Mouse (Mus musculus): ENCODE data around the gene Mns1.
"Not testable (repeated sequence)": the region's sequence is repeated elsewhere in the genome, so short reads cannot be mapped to it uniquely, and the experiment has no call there.

Gene Mns1

DNA sequence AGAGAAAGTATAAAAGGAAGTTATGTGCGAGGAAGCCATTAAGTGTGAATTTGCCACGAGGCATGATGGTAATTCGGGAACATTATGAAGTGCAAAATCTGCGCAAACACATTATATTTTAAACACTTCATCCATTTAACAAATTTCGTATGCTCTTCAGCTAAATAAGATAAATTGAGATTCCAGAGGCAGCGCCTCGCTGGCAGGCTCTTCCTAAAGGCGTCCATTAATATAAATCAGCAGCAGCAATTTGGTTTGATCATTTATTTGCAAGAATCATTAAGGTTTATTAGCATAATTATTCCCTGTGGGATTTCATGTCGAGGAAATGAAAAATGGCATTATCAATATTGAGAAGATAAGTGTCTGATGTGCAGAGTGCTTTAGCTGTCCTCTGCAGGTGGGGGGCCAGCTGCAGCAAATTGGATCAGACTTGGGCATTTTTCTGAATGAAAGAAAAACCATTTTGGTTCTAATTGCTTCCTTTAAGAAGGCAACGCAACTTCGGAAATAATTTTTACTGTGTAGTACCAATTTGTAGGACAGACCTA is 12.4 kb upstream of the Mns1 start:
- no peak for DNase-seq (ENCODE audit: inconsistent ontology term)

DNA sequence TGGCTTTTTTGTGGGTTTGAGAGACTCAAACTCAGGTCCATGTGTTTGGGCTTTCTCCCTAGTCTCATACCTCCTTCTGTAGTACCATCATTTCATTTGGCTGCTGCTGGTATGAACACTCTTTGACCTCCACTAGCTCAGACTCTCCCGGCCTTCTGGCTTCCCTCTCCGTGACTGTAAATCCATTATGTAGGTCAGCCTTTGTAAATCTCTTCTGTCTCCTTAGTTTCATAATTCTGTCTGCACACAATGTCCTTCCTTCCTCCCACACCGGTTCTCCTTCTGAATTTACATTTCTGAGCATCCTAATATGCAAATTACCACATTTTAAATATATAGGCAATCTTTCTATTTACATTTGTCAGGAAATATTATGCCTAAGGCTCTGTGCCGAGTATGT is 9.9 kb upstream of the Mns1 start:
- DNase-seq (ENCODE audit: inconsistent ontology term): no peak

DNA sequence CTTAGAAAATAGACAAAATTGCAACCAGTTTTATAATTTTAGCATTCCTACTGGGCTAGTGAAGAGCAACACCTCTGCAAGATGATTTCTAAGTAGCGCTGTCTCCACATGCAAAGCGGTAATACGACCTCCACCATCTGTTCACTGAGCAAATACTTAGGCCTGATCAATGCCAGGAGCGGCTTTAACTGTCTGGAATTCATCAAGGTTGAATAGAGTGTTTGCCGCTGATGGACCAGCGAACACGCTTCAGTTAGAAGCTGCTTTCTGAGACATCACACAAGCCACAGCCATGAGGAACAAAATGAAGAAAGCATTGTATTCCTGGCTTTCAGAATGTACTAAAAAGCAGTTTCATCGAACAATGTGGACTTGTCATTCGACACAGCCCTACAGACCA is 2.9 kb upstream of the Mns1 start:
- no peak for DNase-seq (ENCODE audit: inconsistent ontology term)

DNA sequence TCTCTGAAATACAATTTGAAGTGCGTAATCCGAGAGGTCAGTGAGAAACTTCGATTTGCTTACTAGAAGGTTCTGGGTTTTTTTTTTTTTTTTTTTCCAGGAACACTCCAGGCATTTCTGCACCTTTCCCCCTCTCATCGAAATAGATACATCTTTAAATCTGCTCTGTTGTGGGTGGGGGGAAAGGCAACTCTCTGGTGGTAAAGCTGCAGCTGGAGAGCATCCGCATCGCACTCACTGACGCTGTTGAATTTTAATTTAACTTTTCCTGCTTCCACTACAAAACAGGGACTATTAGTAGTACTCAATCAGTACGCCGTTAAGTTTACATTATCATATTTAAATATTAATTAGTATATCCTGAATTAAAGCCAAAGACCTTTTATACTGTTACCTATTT is 938 bp downstream of the Mns1 start:
- DNase-seq (ENCODE audit: inconsistent ontology term): no peak

DNA sequence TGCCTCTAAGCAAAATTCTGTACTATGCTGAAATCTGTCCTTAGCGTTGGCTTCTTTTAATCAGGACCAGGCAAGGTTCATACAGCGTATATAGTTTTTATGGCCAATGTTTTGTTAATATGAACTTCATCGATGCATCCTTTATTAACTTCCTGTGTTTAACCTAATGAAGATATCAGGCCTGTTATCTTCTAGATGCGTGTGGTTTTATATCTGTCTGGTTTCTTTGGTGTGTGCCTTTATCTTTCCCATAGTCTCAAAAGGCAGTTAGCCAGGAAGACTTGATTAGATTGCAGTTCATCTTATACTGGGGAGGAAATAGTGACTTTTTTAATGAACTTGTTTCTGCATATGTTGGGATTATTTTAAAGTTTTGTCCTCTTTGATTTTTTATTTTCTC is 2.5 kb downstream of the Mns1 start:
- DNase-seq (ENCODE audit: inconsistent ontology term): no peak

DNA sequence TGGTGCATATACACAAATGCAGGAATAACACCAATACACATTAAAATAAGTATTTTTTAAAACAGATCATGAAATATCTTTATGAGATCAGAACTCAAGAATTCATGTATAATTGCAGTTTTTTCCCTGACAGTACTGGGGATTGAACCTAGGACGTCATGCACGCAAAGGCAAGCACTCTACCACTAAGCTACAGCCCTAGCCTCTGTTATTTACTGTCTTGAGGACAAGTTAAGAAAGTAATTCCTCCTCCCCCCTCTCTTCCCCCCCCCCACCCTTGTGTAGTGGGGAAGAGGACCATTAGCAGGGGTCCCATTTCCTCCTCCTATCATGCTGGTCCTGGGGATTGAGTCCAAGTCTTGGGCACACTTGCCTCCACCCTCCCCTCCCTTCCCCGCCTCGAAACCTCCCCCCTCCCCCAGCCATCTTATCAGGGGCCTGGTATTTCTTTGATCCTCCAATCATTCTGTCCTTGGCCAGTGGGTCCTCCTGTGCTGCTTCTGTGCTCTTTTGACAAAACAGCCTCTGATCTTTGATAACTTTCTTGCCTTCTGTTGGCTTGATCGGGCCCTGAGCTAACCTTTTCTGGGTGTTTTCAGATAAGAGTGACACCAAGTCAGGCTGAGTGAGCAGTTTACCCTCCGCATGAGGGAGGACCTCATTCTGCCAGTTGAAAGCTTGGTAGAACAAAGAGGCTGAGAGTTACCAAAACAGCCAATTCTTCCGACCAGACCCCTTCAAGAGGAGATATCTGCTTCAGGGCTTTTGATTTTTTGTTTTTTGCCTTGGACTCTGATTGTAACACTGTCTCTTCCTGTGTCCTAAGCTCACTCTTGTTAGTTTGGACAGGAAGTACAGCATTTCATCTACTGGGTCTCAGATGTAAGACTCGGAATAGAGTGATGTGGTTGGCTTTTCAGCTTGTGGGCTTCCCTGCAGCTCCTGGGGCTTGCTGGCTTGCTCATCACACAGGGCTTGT is 3.4 kb downstream of the Mns1 start:
- DNase-seq (ENCODE audit: inconsistent ontology term): no peak

DNA sequence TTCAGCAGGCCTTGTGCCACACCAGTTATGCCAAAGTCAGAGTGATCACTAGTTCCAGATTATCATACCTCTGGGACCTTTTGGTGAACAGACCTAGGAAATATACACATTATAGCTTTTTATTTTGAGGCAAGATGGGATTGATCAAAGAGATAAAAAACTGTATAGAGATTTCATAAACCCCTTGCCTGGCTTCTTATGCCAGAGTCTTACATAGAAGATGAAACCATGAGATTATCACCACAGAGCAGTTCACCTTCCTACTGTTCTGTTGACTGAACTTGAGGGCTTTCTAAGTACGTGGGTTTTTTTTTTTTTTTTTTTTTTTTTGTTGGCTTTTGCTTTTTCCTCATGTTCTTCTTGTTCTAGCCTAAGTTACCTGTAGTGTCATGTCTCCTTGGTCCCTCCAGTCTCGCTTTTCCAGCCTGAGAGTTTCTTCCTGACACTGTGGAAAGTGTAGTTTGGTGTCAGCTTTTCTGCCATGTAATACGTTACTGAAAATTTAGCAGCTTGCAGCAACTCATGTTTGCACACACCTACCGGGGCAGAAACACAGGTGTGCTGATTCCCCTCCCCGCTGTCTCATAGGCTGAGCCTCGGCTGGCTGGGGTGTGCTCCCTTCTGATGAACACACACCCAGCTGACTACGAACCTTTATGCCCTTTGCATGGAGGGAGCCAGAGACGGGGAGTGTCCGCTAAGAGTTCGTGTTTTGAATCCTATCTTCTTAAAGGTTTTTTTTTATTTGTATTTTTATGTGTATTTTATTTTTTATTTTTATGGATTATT is 4.3 kb downstream of the Mns1 start:
- no peak for DNase-seq (ENCODE audit: inconsistent ontology term)

DNA sequence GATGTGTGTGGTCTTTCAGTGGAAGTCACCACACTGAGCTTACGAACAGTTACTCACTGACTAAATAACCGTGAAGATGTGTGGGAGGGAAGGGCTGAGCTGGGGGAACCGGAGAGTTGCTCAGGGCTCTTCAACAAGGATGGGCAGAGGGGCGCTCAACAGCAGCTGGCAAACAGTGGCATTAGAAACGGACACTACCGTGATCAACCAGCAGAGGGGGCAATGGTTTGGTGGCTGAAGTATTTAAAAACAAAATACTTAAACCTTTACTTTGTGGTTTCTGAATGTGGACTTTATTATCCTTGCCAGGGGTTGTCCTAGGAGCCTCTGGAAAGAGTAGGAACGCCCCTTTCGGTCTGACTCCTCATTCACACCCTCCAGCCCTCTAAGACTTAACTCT is 10.2 kb downstream of the Mns1 start:
- no peak for DNase-seq (ENCODE audit: inconsistent ontology term)

DNA sequence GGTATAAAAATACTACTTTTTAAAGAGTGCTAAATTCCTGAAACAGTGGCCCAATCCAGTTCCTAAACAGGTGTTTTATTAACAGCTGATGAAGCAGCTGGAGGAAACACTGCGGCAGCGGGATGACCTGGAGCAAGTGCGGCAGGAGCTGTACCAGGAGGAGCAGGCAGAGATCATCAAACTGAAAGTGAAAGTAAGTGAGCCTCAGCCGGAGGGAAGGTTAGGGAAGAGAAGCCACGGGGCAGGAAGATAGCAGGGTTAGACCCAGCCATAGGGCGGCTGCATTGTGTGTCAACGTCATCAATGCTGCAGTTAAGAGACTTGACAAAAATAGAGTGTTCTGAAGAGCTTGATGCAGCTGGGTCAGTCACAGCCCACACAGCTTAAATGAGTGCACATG is 11.6 kb downstream of the Mns1 start:
- DNase-seq (ENCODE audit: inconsistent ontology term): no peak

DNA sequence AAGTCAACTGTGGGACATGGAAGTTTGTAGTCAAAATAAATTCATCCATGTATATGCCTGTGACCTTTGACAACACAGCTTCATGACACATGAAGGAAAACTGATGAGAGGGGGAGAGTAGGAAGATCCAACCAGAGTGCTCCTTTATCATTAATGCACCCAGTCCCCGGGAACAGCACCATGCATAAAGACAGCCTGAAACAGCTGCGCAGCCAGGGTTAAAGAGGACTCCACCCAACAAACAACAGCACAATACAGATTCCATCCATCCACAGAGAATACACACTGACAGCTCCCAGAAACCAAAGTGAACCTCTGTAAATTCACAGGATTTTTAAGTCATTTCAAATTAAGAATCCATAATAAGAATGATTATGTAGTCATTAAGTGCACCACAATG is 12.0 kb downstream of the Mns1 start:
- DNase-seq (ENCODE audit: inconsistent ontology term): no peak

DNA sequence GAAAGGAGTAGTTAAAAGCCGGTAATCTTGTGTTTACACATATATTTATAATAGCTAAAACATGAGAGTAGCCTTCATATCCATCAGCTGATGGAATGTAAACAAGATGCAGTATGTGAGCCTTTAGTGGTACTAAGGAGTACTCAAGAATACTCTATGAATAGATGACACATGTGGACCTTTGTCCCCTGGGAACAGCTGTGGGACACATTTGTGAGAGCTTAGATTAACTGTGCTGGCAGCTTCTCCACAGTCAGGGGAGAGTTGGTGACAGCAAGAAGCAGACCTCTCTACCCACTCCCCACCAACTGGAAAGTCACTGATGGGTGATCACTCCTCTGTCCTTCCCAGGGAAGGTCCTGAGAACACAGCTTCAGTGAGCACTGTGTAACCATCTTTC is 12.6 kb downstream of the Mns1 start:
- no peak for DNase-seq (ENCODE audit: inconsistent ontology term)

DNA sequence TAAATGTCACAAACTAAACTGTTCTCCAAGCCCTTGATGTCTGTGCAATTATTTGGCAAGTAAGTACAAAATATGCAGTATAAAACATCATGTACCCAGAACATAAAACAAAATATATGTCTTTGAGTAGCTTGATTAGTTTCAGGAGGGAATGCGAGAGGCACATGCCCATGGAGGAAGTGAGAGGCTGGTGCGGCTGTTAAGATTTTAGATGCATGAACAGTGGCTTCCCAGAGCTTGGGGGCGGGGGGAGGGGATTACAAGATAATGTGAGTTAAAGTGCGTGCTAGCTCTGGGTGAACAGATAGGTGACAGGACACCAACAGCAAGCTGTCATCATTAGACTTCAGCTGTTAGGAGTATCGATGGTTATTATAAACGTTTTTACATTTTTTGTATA is 13.3 kb downstream of the Mns1 start:
- DNase-seq (ENCODE audit: inconsistent ontology term): no peak

DNA sequence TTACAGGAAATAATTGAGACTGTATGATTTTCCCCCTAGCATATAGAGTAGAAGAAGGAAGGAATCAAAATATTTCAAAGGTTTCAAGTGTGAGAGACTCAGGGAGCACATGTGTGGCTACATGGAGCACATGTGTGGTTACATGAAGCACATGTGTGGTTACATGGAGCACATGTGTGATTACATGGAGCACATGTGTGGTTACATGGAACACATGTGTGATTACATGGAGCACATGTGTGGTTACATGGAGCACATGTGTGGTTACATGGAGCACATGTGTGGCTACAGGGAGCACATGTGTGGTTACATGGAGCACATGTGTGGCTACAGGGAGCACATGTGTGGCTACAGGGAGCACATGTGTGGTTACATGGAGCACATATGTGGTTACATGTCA is 16.5 kb downstream of the Mns1 start:
- DNase-seq (ENCODE audit: inconsistent ontology term): not testable (repeated sequence)

DNA sequence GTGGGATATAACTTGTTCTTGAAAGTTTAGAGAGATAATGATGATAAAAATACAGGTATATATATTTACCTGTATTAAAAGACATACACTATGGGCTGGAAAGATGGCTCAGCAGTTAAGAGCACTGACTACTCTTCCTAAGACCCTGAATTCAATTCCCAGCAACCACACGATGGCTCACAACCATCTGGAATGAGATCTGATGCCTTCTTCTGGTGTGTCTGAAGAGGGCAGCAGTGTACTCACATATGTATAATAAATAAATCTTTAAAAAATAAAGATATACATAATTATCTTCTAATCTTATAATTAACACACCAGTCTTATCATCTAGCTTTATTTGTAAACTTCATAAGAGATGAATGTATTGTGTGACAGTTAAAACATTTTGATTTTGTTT is 18.6 kb downstream of the Mns1 start:
- DNase-seq (ENCODE audit: inconsistent ontology term): no peak

DNA sequence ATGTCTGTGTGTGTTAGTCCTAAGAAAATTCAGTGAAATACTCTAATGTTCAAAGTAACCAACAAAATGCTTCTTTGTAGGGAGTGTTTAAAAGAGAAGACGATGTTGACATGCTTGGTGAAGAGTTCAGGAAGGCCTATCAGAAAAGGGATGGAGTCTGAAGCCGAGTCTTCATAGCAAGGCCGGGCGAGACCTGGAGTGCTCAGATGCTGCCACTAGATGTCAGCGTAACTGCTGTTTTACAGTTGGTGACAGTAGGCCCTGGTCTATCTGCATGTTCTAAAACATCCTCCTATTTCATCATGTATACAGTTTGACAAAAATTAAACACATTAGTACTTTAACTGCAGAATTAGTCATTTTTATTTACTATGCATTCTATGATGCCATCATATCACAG is 20.4 kb downstream of the Mns1 start:
- DNase-seq (ENCODE audit: inconsistent ontology term): peak; percentile 30

DNA sequence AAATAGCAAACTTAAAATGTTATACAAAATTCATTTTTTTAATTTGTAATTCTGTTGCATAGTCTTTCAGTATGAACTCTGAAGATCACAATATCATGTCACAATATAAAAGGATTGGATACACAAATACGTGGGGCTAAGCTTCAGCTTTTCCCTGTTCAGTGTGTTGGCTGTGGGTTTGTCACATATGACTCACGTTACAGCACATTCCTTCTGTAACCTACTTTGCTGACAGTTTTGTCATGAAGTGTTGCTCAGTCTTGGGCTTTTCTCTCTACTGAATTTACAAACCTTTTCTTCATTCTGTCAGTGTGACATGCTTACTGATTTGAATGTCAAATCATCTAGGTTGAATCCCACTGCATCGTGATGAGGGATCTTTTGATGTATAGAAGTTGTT is 21.9 kb downstream of the Mns1 start:
- DNase-seq (ENCODE audit: inconsistent ontology term): no peak

DNA sequence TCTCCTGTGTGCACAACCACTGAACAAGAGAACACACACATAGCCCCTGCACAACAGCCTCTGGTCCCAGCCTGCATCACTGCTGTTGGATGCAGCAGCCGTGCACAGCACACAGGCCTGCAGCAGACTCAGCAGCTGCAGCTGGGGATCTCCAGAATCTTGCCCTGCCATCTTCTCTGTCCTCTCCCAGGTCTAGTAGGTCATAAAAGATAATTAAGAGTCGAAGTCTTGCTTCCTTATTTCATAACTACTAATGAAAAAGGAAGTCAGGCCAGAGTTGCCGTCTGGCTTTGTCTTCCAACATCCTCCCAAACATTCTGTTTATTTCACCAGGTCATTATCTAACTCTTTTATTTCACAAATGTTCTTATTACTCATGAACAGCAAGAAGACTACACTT is 23.0 kb downstream of the Mns1 start:
- no peak for DNase-seq (ENCODE audit: inconsistent ontology term)

DNA sequence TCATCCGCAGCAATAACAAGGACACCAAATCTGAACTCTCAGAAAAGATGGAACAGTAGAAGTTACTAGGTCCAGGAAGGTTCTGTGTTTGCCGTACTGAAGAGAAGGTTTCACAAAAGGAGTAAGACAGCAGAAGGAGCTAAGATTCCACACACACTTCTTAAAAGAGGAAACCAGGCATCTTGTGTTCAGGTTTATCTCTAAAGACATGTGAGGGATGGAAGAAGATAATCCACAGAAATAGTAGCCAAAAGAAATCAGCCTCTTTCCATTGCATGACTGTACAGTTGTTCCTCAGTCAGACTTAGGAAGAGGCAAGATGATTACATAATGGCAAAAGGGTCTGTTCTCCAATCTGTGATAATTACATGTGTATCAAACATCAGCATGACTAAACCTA is 24.6 kb downstream of the Mns1 start:
- DNase-seq (ENCODE audit: inconsistent ontology term): no peak

DNA sequence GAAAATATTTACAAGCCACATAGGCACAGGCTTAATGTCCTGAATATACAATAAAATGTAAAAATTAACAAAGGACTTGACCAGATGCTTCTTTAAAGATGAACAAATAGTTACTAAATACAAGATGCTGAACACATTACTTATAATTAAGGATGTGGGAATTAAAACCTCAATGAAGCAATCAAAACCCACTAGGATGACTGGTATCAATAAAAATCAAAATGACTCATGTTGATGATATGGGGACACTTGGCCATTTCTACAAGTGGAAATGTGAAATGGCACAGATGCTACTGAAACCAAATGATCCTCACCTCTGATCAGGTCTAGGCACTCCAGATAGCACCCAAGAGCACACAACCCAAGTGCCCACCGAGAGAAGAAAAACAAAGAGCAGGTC is 27.0 kb downstream of the Mns1 start:
- DNase-seq (ENCODE audit: inconsistent ontology term): no peak

DNA sequence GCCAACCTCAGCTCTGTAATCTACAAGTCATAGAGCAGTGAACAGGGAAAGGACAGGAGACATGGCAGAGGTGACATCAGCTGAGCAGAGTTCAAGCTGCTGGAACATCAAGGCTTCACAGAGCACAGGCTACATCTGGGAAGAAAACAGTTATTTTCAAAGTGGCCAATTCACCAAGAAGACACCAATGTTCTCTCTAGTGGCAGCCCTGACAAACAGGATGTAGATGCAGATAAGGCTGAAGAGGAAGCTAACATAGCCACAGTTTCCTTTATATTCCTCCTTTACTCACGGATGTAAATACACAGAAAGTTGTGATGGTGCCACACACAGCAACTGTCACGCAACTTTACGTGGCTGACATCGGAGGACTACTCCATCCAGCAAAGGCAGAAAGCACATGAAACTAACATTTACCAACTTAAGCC is 28.0 kb downstream of the Mns1 start:
- DNase-seq (ENCODE audit: inconsistent ontology term): no peak

DNA sequence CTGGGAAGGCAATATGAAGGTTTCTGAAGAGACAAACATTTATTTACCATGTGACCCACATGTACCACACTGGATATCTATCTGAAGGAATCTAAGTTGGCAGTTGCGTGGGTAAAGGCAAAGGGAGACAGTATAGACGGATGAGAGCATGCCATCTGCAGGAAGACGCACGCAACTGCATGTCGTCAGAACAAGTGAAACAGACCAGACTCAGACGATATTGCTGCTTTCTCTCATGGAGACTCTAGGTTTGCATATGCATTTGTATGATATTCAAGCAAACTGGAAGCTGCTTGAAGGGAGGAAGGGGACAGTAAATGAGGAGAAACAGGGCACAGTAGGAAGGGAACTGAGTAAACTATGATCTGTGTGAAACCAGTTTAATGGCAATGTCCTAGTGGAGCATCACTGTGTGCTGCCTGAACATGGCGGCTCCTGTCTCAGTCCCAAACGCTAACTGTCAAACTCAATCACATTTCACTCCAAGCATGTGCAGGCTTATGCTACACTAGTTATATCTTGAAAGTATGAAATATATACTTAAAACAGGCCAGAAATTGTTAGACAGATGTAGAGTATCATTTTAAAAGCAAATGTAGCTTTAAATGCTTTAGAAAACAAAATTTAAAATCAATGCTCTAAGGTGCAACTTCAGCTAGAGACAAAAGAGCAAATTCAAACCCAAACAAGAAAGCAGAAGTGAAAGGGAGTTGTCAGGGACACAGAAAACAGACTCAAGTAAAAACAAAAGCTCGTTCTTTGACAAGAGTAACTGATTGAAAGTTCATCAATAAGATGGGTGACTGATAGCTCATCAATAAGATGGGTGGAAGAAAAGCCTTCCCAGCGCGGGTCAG is 30.0 kb downstream of the Mns1 start:
- no peak for DNase-seq (ENCODE audit: inconsistent ontology term)

DNA sequence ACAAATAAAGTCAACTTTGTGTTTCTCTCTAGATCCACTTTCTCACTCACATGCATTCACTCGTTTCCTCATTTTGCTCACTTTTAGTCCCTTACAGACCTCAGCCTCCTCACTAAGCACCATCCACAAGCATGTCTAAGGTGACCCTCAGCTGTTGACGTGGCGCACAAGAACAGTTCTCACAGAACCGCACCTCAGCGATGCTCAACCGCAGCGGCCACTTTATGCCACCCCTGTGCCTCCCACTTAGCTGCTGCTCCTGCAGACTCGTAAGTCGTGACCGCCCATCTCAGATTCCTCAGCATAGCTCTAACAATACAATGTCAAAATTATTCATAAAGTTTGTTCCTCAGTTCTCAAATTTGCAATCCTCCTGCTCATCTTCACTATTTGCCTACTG is 30.8 kb downstream of the Mns1 start:
- DNase-seq (ENCODE audit: inconsistent ontology term): no peak
